Mouse (Mus musculus): Measurements from ENCODE around the gene Tunar.

The Tunar gene

GRCm38 (mm10) chr12:105363648-105364047, 30.0 kb downstream of the Tunar start:
- CTCF ChIA-PET, result interaction anchor here in 2 of 4 experiments (0.6 to 1.0 kb wide), 3 partner anchors 9 to 376 kb away, joined by 3 to 8 read pairs (median 3); no protein-coding TSS in a partner anchor
- POLR2A ChIA-PET, result interaction anchor here in 1 of 4 experiments (0.7 to 0.9 kb wide), 2 partner anchors 18 to 294 kb away, joined by 3 read pairs; no protein-coding TSS in a partner anchor

- CTCF ChIA-PET, result no interaction called here
- POLR2A ChIA-PET, result no interaction called here
Observed at GRCm38 (mm10) chr12:105374564-105374963, 40.9 kb downstream of the Tunar start.

GRCm38 (mm10) chr12:105376976-105377375, 43.3 kb downstream of the Tunar start:
- ChIA-PET CTCF (no interaction called here), POLR2A (interaction anchor here in 1 of 4 experiments (0.6 kb wide), 1 partner anchor 16 kb away, joined by 4 read pairs; no protein-coding TSS in a partner anchor)

- ChIA-PET CTCF (no interaction called here), POLR2A (interaction anchor here in 2 of 4 experiments (0.6 to 1.1 kb wide), 3 partner anchors 10 to 1064 kb away, joined by 3 to 4 read pairs (median 3); no protein-coding TSS in a partner anchor)
Observed at GRCm38 (mm10) chr12:105382733-105383132, 49.1 kb downstream of the Tunar start.

GRCm38 (mm10) chr12:105394671-105395070, 61.0 kb downstream of the Tunar start:
- CTCF ChIA-PET, result interaction anchor here in 1 of 4 experiments (0.6 kb wide), 1 partner anchor 103 kb away, joined by 3 read pairs; no protein-coding TSS in a partner anchor
- POLR2A ChIA-PET, result interaction anchor here in 1 of 4 experiments (0.9 kb wide), 1 partner anchor 17 kb away, joined by 3 read pairs; no protein-coding TSS in a partner anchor

GRCm38 (mm10) chr12:105398172-105398571, 64.5 kb downstream of the Tunar start:
- ChIA-PET POLR2A (interaction anchor here in 1 of 4 experiments (0.6 kb wide), 1 partner anchor 22 kb away, joined by 3 read pairs; no protein-coding TSS in a partner anchor), CTCF (no interaction called here)

GRCm38 (mm10) chr12:105403742-105404141, 70.1 kb downstream of the Tunar start:
- CTCF ChIA-PET, result interaction anchor here in 1 of 4 experiments (0.6 kb wide), 1 partner anchor 49 kb away, joined by 3 read pairs; no protein-coding TSS in a partner anchor
- POLR2A ChIA-PET, result no interaction called here

GRCm38 (mm10) chr12:105406008-105406407, 72.3 kb downstream of the Tunar start:
- ChIA-PET CTCF (interaction anchor here in 2 of 4 experiments (0.6 to 1.4 kb wide), 3 partner anchors 118 to 338 kb away, joined by 3 to 4 read pairs (median 4); no protein-coding TSS in a partner anchor), POLR2A (interaction anchor here in 2 of 4 experiments (0.6 to 0.9 kb wide), 3 partner anchors 13 to 342 kb away, joined by 3 to 6 read pairs (median 3); no protein-coding TSS in a partner anchor)

- ChIA-PET CTCF (no interaction called here), POLR2A (no interaction called here)
Observed at GRCm38 (mm10) chr12:105413909-105414308, 80.2 kb downstream of the Tunar start.

GRCm38 (mm10) chr12:105420476-105420875, 86.8 kb downstream of the Tunar start:
- ChIA-PET POLR2A (interaction anchor here in 2 of 4 experiments (0.8 to 2.0 kb wide), 2 partner anchors 19 to 139 kb away, joined by 3 to 4 read pairs; no protein-coding TSS in a partner anchor), CTCF (interaction anchor here in 2 of 4 experiments (0.6 to 2.0 kb wide), 3 partner anchors 54 to 161 kb away, joined by 3 to 7 read pairs (median 3); no protein-coding TSS in a partner anchor)

- CTCF ChIA-PET, result interaction anchor here (0.6 to 2.4 kb wide), 21 partner anchors 26 to 474 kb away, joined by 3 to 16 read pairs (median 5); no protein-coding TSS in a partner anchor
- POLR2A ChIA-PET, result interaction anchor here in 3 of 4 experiments (0.6 to 2.1 kb wide), 4 partner anchors 12 to 372 kb away, joined by 3 to 6 read pairs (median 3); no protein-coding TSS in a partner anchor
Observed at GRCm38 (mm10) chr12:105426541-105426940, 92.9 kb downstream of the Tunar start.

GRCm38 (mm10) chr12:105427039-105427757, 93.5 kb downstream of the Tunar start:
- POLR2A ChIA-PET, result interaction anchor here in 3 of 4 experiments (0.6 to 2.1 kb wide), 7 partner anchors 9 to 323 kb away, joined by 3 to 6 read pairs (median 4); no protein-coding TSS in a partner anchor
- CTCF ChIA-PET, result interaction anchor here (0.5 to 2.4 kb wide), 60 partner anchors 8 to 1894 kb away, joined by 3 to 16 read pairs (median 4); partner anchors contain the start of gene Tcl1b5 (in 1 of the 4)

GRCm38 (mm10) chr12:105431872-105432271, 98.2 kb downstream of the Tunar start:
- ChIA-PET CTCF (no interaction called here), POLR2A (interaction anchor here in 1 of 4 experiments (0.7 kb wide), 1 partner anchor 182 kb away, joined by 3 read pairs; no protein-coding TSS in a partner anchor)

- ChIA-PET POLR2A (interaction anchor here in 1 of 4 experiments (0.7 kb wide), 1 partner anchor 182 kb away, joined by 3 read pairs; no protein-coding TSS in a partner anchor), CTCF (no interaction called here)
Observed at GRCm38 (mm10) chr12:105432807-105433206, 99.1 kb downstream of the Tunar start.

Measured in embryonic stem cell, embryonic (primary cell).